Mouse (Mus musculus) neutrophil, adult 65 days (primary cell): ENCODE measurements around the gene Stra6. TPM values are rescaled to one million over a fixed set of nuclear protein-coding genes. Genes with fewer than 3 reads are reported as not detected.

ENCODE experiments used
- total RNA-seq: library from RNA; stranded (reverse); gene quantifications from 2 replicates; pipeline ENCODE4 v1.2.4, GENCODE M21; 2023

The Stra6 gene
- not detected in 2 replicates for total RNA-seq

GRCm38 (mm10) chr9:58063531-58063930 lies at the start of gene Stra6:
Gene Stra6, plus strand, starts transcription at chr9:58063788.

GRCm38 (mm10) chr9:58118671-58119070 lies 55.1 kb downstream of the Stra6 start, which contains the start of gene Ccdc33:
Gene Ccdc33, minus strand, starts transcription at chr9:58118823.

Other genes with a start within 250 kb of the Stra6 start
- 46.2 and 56.8 TPM in 2 replicates for gene Arid3b, start 227.0 kb upstream of the Stra6 start, total RNA-seq
- 57.9 and 62.1 TPM in 2 replicates for gene Ubl7, start 152.8 kb upstream of the Stra6 start, total RNA-seq
- gene Sema7a, start 123.7 kb upstream of the Stra6 start, total RNA-seq: 32.7 and 34.0 TPM in 2 replicates
- 2.3 and 3.1 TPM in 2 replicates for gene Cyp11a1, start 57.4 kb upstream of the Stra6 start, total RNA-seq
- gene Ccdc33, start 55.0 kb downstream of the Stra6 start, total RNA-seq: not detected in 2 replicates
- gene Islr, start 140.5 kb downstream of the Stra6 start, total RNA-seq: 0.38 TPM in 1 of 2 replicates, not detected in the other
- 0.16 TPM in 1 of 2 replicates, not detected in the other for gene Islr2, start 140.5 kb downstream of the Stra6 start, total RNA-seq
- gene Pml, start 186.0 kb downstream of the Stra6 start, total RNA-seq: 18.9 and 27.7 TPM in 2 replicates
- gene Stoml1, start 189.4 kb downstream of the Stra6 start, total RNA-seq: 7.1 and 10.3 TPM in 2 replicates
- not detected in 2 replicates for gene Loxl1, start 249.4 kb downstream of the Stra6 start, total RNA-seq